Mouse (Mus musculus) limb, embryonic 14.5 days (tissue): ENCODE results near the gene Rpl7a. TPM values are rescaled to one million over a fixed set of nuclear protein-coding genes. Genes with fewer than 3 reads are reported as not detected.

Experiments
- ATAC-seq: fragments of 200-750 bp; cut with Nextera tagmentation; 2 replicates; pipeline ENCODE4 v1.8.0; 2017; ENCODE audit warnings: low read depth, moderate number of reproducible peaks, moderate TSS enrichment; ENCODE audit not compliant: low FRiP score
- DNase-seq: peaks from one replicate; pipeline ENCODE4 v3.0.0-alpha.2; 2015; ENCODE audit warnings: low spot score
- H3K27ac ChIP-seq: fragments of 300-500 bp; sonication (generic); replicated peaks from 2 replicates; pipeline ENCODE4 v1.5.1; 2014; ENCODE audit warnings: low read depth, mild to moderate bottlenecking, low read length, moderate library complexity, mixed read lengths
- H3K27me3 ChIP-seq: fragments of 300-500 bp; sonication (generic); 2 replicates; pipeline ENCODE4 v1.6.1; 2014; ENCODE audit warnings: low read length, mixed read lengths; ENCODE audit not compliant: control insufficient read depth, insufficient read depth
- H3K36me3 ChIP-seq: fragments of 300-500 bp; sonication (generic); 2 replicates; pipeline ENCODE4 v1.6.1; 2014; ENCODE audit warnings: mild to moderate bottlenecking, low read length, moderate library complexity, mixed read lengths; ENCODE audit not compliant: control insufficient read depth, insufficient read depth
- H3K4me1 ChIP-seq: fragments of 300-500 bp; sonication (generic); 2 replicates; pipeline ENCODE4 v1.6.1; 2014; ENCODE audit warnings: antibody characterized with exemption, low read length, mixed read lengths; ENCODE audit not compliant: control insufficient read depth, insufficient read depth
- H3K4me2 ChIP-seq: fragments of 300-500 bp; sonication (generic); replicated peaks from 2 replicates; pipeline ENCODE4 v1.6.1; 2014; ENCODE audit warnings: low read depth, mild to moderate bottlenecking, low read length, moderate library complexity; ENCODE audit not compliant: severe bottlenecking
- H3K4me3 ChIP-seq: fragments of 300-500 bp; sonication (generic); replicated peaks from 2 replicates; pipeline ENCODE4 v1.5.1; 2014; ENCODE audit warnings: low read length
- H3K9ac ChIP-seq: fragments of 300-500 bp; sonication (generic); 2 replicates; pipeline ENCODE4 v1.6.1; 2014; ENCODE audit warnings: mild to moderate bottlenecking, low read depth, low read length, moderate library complexity; ENCODE audit not compliant: severe bottlenecking
- H3K9me3 ChIP-seq: fragments of 300-500 bp; sonication (generic); 2 replicates; pipeline ENCODE4 v1.6.1; 2016; ENCODE audit warnings: low read length; ENCODE audit not compliant: control insufficient read depth
- POLR2A ChIP-seq: fragments of 200-500 bp; IDR thresholded peaks from 2 replicates; pipeline ENCODE4 v1.8.0; 2012; ENCODE audit warnings: inconsistent platforms, mild to moderate bottlenecking, moderate library complexity, borderline replicate concordance; ENCODE audit not compliant: insufficient read depth, insufficient read length; ENCODE audit errors: extremely low read depth
- WGBS: fragments of 180-500 bp; shearing (Covaris S2); extraction: QIAGEN DNeasy Blood & Tissue Kit; methylation state at CpG from one replicate; pipeline ENCODE4 v1.1.7; 2014; 5-methylcytosine and 5-hydroxymethylcytosine counted together
- polyA plus RNA-seq, 2 experiments: library from polyadenylated mRNA; depleted of rRNA in 1 of 2; stranded (reverse) in 1 of 2; unstranded in 1 of 2; fragments of >200 nt; fragmentation: Nextera tagmentation in 1 of 2; extraction: Ambion mirVana in 1 of 2; gene quantifications; 2 replicates each; pipeline versions ENCODE4 v1.2.1 to v1.2.3; 2012 to 2014

The Rpl7a gene
- polyA plus RNA-seq, 2 experiments, result 758 to 2,054 TPM

GRCm38 (mm10) chr2:26952866-26953265 is 42.3 kb downstream of the Rpl7a start:
- ATAC-seq, result no peak
- H3K36me3 ChIP-seq, result peaks cover 79% of the 10 kb centered on the region
- H3K4me3 ChIP-seq, result no peak overlapping the region
- no peak for TF ChIP-seq POLR2A
- no peak overlapping the region for H3K9ac ChIP-seq
- H3K27me3 ChIP-seq, result no peaks in the 10 kb centered on the region
- no peaks in the 10 kb centered on the region for H3K9me3 ChIP-seq
- H3K4me1 ChIP-seq, result no peaks in the 10 kb centered on the region
- no peak overlapping the region for H3K27ac ChIP-seq
- no peak overlapping the region for H3K4me2 ChIP-seq
- 77% methylated on average over 8 of the region's 8 CpGs for WGBS
- DNase-seq, result no peak

- ATAC-seq (no peak), DNase-seq (no peak)
- Histone ChIP-seq H3K9ac (no peak overlapping the region), H3K4me1 (no peaks in the 10 kb centered on the region), H3K4me3 (no peak overlapping the region), H3K27ac (no peak overlapping the region), H3K27me3 (no peaks in the 10 kb centered on the region), H3K36me3 (peaks cover 88% of the 10 kb centered on the region), H3K9me3 (no peaks in the 10 kb centered on the region), H3K4me2 (no peak overlapping the region)
- TF ChIP-seq POLR2A, result no peak
- WGBS, result 98% methylated on average over 2 of the region's 2 CpGs
Measured at GRCm38 (mm10) chr2:26954735-26955395, 44.3 kb downstream of the Rpl7a start.

GRCm38 (mm10) chr2:26956811-26957487 is 46.4 kb downstream of the Rpl7a start:
- no peak for ATAC-seq
- no peak for DNase-seq
- H3K9me3 ChIP-seq, result no peaks in the 10 kb centered on the region
- H3K27ac ChIP-seq, result no peak overlapping the region
- no peak overlapping the region for H3K4me2 ChIP-seq
- no peaks in the 10 kb centered on the region for H3K27me3 ChIP-seq
- no peak for TF ChIP-seq POLR2A
- 95% methylated on average over 12 of the region's 12 CpGs for WGBS
- H3K4me1 ChIP-seq, result no peaks in the 10 kb centered on the region
- peaks cover 91% of the 10 kb centered on the region for H3K36me3 ChIP-seq
- H3K4me3 ChIP-seq, result no peak overlapping the region
- H3K9ac ChIP-seq, result no peak overlapping the region

- H3K4me2 ChIP-seq, result no peak overlapping the region
- H3K4me3 ChIP-seq, result no peak overlapping the region
- H3K9me3 ChIP-seq, result no peaks in the 10 kb centered on the region
- no peak for TF ChIP-seq POLR2A
- ATAC-seq, result no peak
- no peak for DNase-seq
- 82% methylated on average over 2 of the region's 2 CpGs for WGBS
- H3K27me3 ChIP-seq, result no peaks in the 10 kb centered on the region
- no peak overlapping the region for H3K9ac ChIP-seq
- H3K36me3 ChIP-seq, result peaks cover 89% of the 10 kb centered on the region
- H3K4me1 ChIP-seq, result no peaks in the 10 kb centered on the region
- H3K27ac ChIP-seq, result no peak overlapping the region
Measured at GRCm38 (mm10) chr2:26957488-26957859, 46.9 kb downstream of the Rpl7a start.

- Histone ChIP-seq H3K9ac (no peak overlapping the region), H3K27me3 (no peaks in the 10 kb centered on the region), H3K4me2 (no peak overlapping the region), H3K27ac (no peak overlapping the region), H3K36me3 (peaks cover 60% of the 10 kb centered on the region), H3K4me3 (no peak overlapping the region), H3K4me1 (peaks cover 10% of the 10 kb centered on the region), H3K9me3 (no peaks in the 10 kb centered on the region)
- 80% methylated on average over 4 of the region's 4 CpGs for WGBS
- DNase-seq (no peak), ATAC-seq (no peak)
- TF ChIP-seq POLR2A, result no peak
Measured at GRCm38 (mm10) chr2:26960756-26961155, 50.2 kb downstream of the Rpl7a start.

Other genes starting within 250 kb of the Rpl7a start
- gene Lcn4, start 239.5 kb upstream of the Rpl7a start, polyA plus RNA-seq (2012; rRNA removed), result not detected in 2 replicates
- not detected in 2 replicates for gene Lcn4, start 239.5 kb upstream of the Rpl7a start, polyA plus RNA-seq (2014; fragmentation: Nextera tagmentation; extraction: Ambion mirVana)
- not detected in 2 replicates for gene Abo, start 45.8 kb upstream of the Rpl7a start, polyA plus RNA-seq (2012; rRNA removed)
- not detected in 2 replicates for gene Abo, start 45.8 kb upstream of the Rpl7a start, polyA plus RNA-seq (2014; fragmentation: Nextera tagmentation; extraction: Ambion mirVana)
- gene Surf6, start 7.9 kb upstream of the Rpl7a start, polyA plus RNA-seq (2012; rRNA removed), result 19.2 and 23.6 TPM in 2 replicates
- 14.1 and 15.3 TPM in 2 replicates for gene Surf6, start 7.9 kb upstream of the Rpl7a start, polyA plus RNA-seq (2014; fragmentation: Nextera tagmentation; extraction: Ambion mirVana)
- gene Med22, start 87 bp upstream of the Rpl7a start, polyA plus RNA-seq (2012; rRNA removed), result 49.0 and 61.2 TPM in 2 replicates
- gene Med22, start 87 bp upstream of the Rpl7a start, polyA plus RNA-seq (2014; fragmentation: Nextera tagmentation; extraction: Ambion mirVana), result 32.7 and 36.2 TPM in 2 replicates
- 41.2 and 41.6 TPM in 2 replicates for gene Surf2, start 5.6 kb downstream of the Rpl7a start, polyA plus RNA-seq (2012; rRNA removed)
- 30.7 and 36.5 TPM in 2 replicates for gene Surf2, start 5.6 kb downstream of the Rpl7a start, polyA plus RNA-seq (2014; fragmentation: Nextera tagmentation; extraction: Ambion mirVana)
- 57.9 and 69.1 TPM in 2 replicates for gene Surf1, start 5.8 kb downstream of the Rpl7a start, polyA plus RNA-seq (2012; rRNA removed)
- 51.2 and 59.7 TPM in 2 replicates for gene Surf1, start 5.8 kb downstream of the Rpl7a start, polyA plus RNA-seq (2014; fragmentation: Nextera tagmentation; extraction: Ambion mirVana)
- gene Surf4, start 23.2 kb downstream of the Rpl7a start, polyA plus RNA-seq (2012; rRNA removed), result 235 and 291 TPM in 2 replicates
- 265 and 279 TPM in 2 replicates for gene Surf4, start 23.2 kb downstream of the Rpl7a start, polyA plus RNA-seq (2014; fragmentation: Nextera tagmentation; extraction: Ambion mirVana)
- gene Stkld1, start 23.3 kb downstream of the Rpl7a start, polyA plus RNA-seq (2012; rRNA removed), result 0.09 and 0.18 TPM in 2 replicates
- 0.08 TPM in 1 of 2 replicates, not detected in the other for gene Stkld1, start 23.3 kb downstream of the Rpl7a start, polyA plus RNA-seq (2014; fragmentation: Nextera tagmentation; extraction: Ambion mirVana)
- gene Rexo4, start 53.6 kb downstream of the Rpl7a start, polyA plus RNA-seq (2012; rRNA removed), result 55.8 and 64.3 TPM in 2 replicates
- gene Rexo4, start 53.6 kb downstream of the Rpl7a start, polyA plus RNA-seq (2014; fragmentation: Nextera tagmentation; extraction: Ambion mirVana), result 46.1 and 49.5 TPM in 2 replicates
- 0.04 TPM in 1 of 2 replicates, not detected in the other for gene Adamts13, start 62.7 kb downstream of the Rpl7a start, polyA plus RNA-seq (2012; rRNA removed)
- gene Adamts13, start 62.7 kb downstream of the Rpl7a start, polyA plus RNA-seq (2014; fragmentation: Nextera tagmentation; extraction: Ambion mirVana), result not detected in 2 replicates
- gene Cacfd1, start 99.2 kb downstream of the Rpl7a start, polyA plus RNA-seq (2012; rRNA removed), result 82.9 and 94.2 TPM in 2 replicates
- gene Cacfd1, start 99.2 kb downstream of the Rpl7a start, polyA plus RNA-seq (2014; fragmentation: Nextera tagmentation; extraction: Ambion mirVana), result 65.3 and 68.6 TPM in 2 replicates
- 0.73 and 1.0 TPM in 2 replicates for gene Slc2a6, start 117.2 kb downstream of the Rpl7a start, polyA plus RNA-seq (2012; rRNA removed)
- gene Slc2a6, start 117.2 kb downstream of the Rpl7a start, polyA plus RNA-seq (2014; fragmentation: Nextera tagmentation; extraction: Ambion mirVana), result 0.48 and 0.88 TPM in 2 replicates
- 46.8 and 60.5 TPM in 2 replicates for gene Mymk, start 161.4 kb downstream of the Rpl7a start, polyA plus RNA-seq (2012; rRNA removed)
- gene Mymk, start 161.4 kb downstream of the Rpl7a start, polyA plus RNA-seq (2014; fragmentation: Nextera tagmentation; extraction: Ambion mirVana), result 47.8 and 70.4 TPM in 2 replicates
- gene Adamtsl2, start 168.6 kb downstream of the Rpl7a start, polyA plus RNA-seq (2012; rRNA removed), result 16.1 and 21.5 TPM in 2 replicates
- gene Adamtsl2, start 168.6 kb downstream of the Rpl7a start, polyA plus RNA-seq (2014; fragmentation: Nextera tagmentation; extraction: Ambion mirVana), result 9.3 and 12.9 TPM in 2 replicates
- gene Fam163b, start 231.7 kb downstream of the Rpl7a start, polyA plus RNA-seq (2012; rRNA removed), result 0.68 and 1.1 TPM in 2 replicates
- 0.30 and 0.43 TPM in 2 replicates for gene Fam163b, start 231.7 kb downstream of the Rpl7a start, polyA plus RNA-seq (2014; fragmentation: Nextera tagmentation; extraction: Ambion mirVana)